Mouse (Mus musculus) lung, postnatal 36 days (tissue): ENCODE measurements around the gene Ccdc142.

Experiments used
- DNase-seq: peaks from one replicate; pipeline ENCODE4 v3.0.0; 2022; ENCODE audit warnings: mixed read lengths

Ccdc142 gene

GRCm38 (mm10) chr6:83101316-83101687, at the start of gene Ccdc142, which contains the start of gene Gm42688:
Gene Ccdc142, plus strand, starts transcription at chr6:83101601.
Gene Gm42688, plus strand, starts transcription at chr6:83101617.
- peak; percentile 97 for DNase-seq

- peak; percentile 41 for DNase-seq
Measured at GRCm38 (mm10) chr6:83053136-83053960, 48.1 kb upstream of the Ccdc142 start.

DNA sequence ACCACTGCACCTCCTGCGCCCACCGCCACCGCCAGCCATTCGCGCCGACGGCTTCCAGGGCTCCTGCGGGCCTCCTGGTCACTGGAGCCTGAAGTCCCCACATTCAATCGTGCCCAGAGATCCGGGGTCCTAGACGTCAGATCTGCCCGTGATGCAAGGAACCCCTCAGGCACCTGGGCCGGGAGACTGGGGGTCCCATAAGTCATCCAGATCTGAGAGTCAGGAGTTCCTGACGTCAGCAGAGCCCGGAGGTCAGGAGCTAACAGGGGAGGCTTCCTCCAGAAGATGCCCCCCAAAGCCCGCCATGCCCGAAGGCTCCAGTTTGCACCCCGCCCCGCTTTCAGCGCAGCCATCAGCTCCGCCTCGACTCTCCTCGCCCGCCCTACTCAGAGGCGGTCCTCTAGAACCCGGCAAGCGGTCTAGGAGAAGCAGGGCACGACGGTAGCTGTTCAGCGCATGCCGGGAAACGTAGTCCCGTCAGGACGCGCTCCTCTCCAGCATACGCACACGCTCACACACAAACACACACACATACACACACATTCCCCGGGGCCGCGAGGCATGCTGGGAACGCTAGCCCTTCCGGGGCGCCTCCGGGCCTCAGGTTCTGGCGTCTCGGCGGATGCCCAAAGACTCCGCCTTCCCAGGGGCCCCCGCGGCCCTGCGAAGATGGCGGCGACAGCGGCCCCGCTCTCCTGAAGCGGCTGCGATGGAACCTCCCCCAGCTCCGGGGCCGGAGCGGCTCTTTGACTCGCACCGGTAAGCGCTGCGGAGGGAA, 47.1 kb upstream of the Ccdc142 start, which contains the start of gene Aup1:
Gene Aup1 (plus strand): TSS at position 448 of the 778 bp plus-strand sequence.
- peak; percentile 98 for DNase-seq

GRCm38 (mm10) chr6:83054871-83055431, 46.5 kb upstream of the Ccdc142 start, which contains the start of gene Htra2:
Gene Htra2, minus strand, starts transcription at chr6:83055273.
- DNase-seq, result peak; percentile 43

DNA sequence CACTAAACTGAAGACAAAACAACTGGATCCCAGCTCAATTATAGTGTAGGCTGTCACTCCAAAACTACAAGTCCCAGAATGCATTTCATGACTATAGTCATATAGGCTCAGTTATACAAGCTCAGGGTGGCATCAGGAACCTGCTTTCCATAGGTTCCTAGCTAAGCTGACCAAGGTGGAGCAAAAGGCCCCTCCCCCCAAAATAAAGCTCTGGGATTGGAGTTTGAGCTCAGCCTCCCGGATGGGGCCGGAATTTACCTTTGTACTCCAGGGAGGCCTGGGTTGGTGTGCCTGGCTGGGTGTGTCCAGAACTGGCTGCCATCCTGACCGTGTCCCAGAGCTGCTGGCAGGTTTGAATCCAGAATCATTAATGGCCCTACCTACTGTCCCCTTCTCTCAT, 43.6 kb upstream of the Ccdc142 start, which contains the start of gene Dqx1:
Gene Dqx1 (plus strand): TSS at position 55 of the 400 bp plus-strand sequence.
- DNase-seq, result peak; percentile 54

DNA sequence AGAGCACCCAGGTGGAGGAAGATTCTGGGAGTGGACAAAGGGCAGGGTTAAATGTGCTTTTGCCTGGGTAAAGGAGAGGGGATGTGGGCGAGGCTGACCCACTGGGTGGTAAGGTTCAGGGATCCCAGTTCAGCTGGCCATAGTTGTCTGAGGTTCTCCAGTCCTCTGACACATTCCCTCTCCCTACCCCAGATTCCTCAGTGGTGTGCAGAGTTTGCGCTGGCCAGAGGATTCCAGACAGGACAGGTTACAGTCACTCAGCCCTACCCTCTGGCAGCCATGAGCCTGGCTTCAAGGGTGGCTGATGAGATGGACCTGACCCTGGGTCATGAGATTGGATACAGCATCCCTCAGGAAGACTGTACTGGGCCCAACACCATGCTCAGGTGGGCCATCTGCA, 42.7 kb upstream of the Ccdc142 start:
- DNase-seq, result no peak

GRCm38 (mm10) chr6:83065995-83066394, 35.4 kb upstream of the Ccdc142 start:
- DNase-seq, result no peak

DNA sequence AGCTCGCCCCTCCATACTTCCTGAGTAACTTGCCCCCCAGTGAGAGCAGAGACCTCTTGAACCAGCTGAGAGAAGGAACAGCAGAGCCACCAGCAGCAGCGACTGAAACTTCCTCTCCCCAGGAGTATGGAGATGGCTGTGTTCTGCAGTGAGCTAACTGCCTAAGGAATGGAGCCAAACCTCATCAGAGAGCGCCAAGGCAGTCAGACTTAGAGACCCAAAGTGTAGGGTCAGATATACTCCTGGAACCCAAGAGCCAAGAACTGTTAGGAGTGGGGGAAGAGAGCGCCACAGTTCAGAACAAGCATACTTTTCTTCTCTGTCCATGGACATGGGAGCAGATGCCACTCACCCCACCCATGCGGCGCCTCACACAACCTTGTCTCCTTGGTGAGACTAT, 35.0 kb upstream of the Ccdc142 start:
- no peak for DNase-seq

DNA sequence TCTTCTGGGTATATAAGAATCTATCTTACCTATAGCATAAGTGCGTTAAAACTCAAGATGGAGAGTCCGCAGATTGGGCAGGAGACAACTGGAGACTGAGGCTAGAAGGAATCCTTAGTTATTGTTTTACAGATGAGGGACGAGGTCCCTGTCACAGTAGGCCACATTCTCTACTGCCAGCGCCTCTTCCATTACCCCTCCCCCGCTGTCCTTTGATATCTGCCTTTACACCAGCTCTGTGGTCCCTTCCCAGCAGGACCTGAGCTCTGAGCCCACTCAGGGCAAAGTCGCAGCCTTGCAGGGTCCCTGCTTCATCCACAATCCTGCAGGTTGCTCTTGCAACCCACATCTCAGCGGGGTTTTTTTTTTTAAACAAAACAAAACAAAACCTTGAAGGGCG, 33.2 kb upstream of the Ccdc142 start:
- DNase-seq, result no peak

GRCm38 (mm10) chr6:83068706-83069487, 32.5 kb upstream of the Ccdc142 start:
- no peak for DNase-seq

GRCm38 (mm10) chr6:83069488-83070246, 31.7 kb upstream of the Ccdc142 start:
- no peak for DNase-seq

DNA sequence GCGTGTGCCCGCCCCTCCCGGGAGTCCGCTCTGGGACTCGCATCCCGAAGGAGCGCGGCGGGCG, 31.3 kb upstream of the Ccdc142 start, which contains the start of gene Tlx2:
Gene Tlx2 (minus strand): TSS at position 47 of the 64 bp plus-strand sequence.
- DNase-seq, result no peak

DNA sequence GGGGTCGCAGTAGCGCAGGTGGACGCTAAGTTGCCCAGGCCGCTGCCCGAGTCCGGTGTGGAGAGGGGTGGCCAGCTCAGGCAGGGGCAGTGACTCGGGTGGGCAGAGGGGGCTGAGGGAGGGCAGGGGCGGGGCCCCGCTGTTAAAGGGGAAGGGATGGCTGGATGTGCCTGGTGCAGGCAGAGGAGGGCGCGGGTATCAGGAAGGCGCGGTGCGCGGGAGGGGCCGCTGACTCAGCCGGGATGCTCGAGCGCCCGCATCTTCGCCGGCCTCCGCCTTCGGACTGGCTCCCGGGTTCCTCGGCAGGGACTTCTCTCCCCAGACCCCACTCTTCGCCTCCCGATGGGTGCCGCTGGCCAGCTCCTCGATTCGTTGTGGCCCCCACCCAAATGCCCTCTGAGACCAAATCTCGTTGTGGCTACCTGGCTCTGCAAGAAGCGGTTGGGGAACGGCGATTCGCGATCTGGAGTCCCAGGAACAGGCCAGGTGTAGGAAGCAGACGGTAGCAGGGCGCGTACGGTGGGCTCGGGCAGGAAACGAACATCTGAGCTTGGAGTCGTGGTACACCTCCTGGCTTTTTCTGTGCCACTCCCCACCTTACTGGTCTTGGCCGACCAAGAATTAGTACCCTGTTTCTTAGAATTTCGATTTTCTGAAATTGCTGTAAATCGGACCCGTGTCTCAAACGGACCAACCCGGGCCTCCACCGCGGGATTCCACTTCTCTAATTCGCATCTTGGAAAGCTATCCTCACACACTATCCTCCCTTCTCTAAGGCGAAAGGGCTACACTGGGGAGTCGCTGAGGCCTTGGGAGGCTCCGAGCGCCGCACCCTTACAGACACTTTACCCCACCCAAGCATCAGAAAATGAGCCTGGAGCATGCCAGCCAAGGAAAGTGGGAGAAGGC, 30.8 kb upstream of the Ccdc142 start:
- no peak for DNase-seq

GRCm38 (mm10) chr6:83071220-83071619, 30.2 kb upstream of the Ccdc142 start:
- no peak for DNase-seq

- DNase-seq, result peak; percentile 38
Measured at GRCm38 (mm10) chr6:83074979-83075378, 26.4 kb upstream of the Ccdc142 start.

DNA sequence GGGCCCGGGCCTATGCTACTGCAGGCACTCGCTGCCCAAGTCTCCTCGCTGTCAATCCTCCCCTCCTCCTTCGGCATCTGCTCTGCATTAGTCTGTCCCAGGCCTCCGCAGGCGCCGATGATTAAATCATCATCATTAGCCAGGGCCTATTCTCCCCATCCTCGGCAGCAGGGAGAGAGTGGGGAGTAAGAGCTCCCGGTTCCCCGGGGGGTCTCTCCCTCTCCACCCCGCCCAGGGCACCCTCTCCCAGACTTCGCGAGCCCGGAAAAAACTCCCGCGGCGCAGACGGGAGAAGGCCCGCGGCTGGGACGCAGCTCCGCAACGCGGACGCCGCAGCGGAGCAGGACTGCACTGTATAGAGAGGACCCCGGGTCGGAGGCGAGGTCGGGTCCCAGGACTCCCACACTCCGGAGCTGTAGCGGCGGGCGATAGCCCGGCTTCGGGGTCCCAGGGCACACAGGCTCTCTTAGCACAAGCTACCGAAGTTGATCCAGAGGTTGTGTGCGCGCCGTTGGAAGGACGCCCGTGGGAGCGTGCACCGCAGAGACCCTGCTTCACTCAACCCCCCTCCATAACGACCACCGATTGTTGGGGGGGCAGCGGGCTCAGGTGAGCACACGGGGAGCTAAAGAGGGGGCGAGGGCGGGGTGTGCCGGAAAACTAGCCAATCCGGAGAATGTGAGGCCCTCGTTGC, 23.6 kb upstream of the Ccdc142 start, which contains the start of gene Pcgf1:
Gene Pcgf1 (plus strand): TSS at position 240 of the 694 bp plus-strand sequence.
- peak; percentile 27 for DNase-seq

DNA sequence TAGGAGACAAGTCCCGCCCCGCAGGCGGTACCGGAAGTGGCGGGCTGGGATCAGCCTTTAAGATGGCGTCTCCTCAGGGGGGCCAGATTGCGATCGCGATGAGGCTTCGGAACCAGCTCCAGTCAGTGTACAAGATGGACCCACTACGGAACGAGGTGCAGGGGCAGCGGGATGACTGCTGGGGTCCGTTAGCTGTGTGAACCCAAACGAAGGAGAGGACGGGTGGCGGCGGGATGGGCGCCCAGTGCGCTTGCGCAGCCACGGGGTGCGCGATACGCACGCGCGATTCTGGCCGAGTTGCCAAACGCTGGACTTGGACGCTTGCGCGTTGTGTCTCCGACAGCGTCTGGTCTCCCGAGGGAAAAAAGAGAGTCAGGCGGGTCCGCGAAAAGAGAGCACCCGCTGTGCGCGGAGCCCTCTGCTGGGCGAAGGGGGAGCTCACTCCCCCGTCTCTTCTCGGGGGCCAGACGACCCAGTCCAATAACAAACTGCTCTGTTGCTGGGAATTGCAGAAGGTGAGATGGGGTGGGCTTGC, 23.0 kb upstream of the Ccdc142 start:
- DNase-seq, result peak; percentile 100

GRCm38 (mm10) chr6:83080210-83080609, 21.2 kb upstream of the Ccdc142 start:
- no peak for DNase-seq

- no peak for DNase-seq
Measured at GRCm38 (mm10) chr6:83083497-83083896, 17.9 kb upstream of the Ccdc142 start.

GRCm38 (mm10) chr6:83084477-83084876, 16.9 kb upstream of the Ccdc142 start:
- DNase-seq, result no peak
